Comparison of ENCODE assay signal across 9 mouse cellular contexts in the genomic region with DNA sequence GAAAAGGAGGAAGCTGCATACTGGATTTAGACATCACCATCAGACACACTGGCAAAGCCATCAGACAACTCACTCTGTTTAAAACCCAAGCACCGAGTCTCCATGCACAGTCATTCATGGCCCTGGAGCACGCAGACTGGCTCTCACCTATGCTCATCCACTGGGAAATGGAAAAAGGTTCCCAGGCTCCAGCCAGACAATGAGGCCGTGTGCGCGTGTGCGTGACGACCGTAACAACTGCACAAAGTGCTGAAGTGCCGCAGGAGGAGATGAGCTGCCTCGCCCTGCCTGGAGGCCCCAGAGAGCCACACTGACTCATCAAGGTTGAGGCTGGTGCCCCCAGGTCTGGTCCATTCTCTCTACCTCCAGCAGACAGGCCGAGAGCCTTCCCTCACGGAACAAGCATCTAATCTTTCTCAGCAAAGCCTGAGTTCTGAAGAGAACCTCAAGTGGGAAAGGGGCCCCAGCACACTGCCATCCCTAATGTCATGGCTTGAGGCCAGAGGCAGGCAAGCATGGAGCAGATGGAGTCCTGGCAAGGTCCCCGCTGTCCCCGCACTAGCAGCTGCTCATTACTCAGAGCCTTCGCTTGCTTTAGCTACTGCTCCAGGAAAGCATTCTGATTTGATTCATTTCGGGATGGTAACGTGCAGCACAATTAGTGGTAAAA. TPM values are rescaled to one million over a fixed set of nuclear protein-coding genes. Genes with fewer than 3 reads are reported as not detected.
DNase-seq lines count a peak whose midpoint lies in the region; ATAC-seq and TF ChIP-seq lines count a peak whose summit lies in the region.
"Had no signal": no experiment of that assay in that cellular context is flagged by ENCODE, and none has a peak within 500 bp of the region (broad histone marks: within the 10 kb centered on the region; RNA-seq: fewer than 3 reads in every experiment).

No protein-coding gene starts in this region.

- no peak overlapping the region for H3K27ac ChIP-seq in intestine, embryonic 15.5 days
- no peak overlapping the region for H3K27ac ChIP-seq in intestine, postnatal 0 days (ENCODE audit: low read depth, low read length)
- peak overlapping the region; percentile 69 for H3K27ac ChIP-seq in hindbrain, postnatal 0 days
- no peak overlapping the region for H3K27ac ChIP-seq in liver, embryonic 11.5 days (ENCODE audit: low read depth, low read length)
- H3K27ac ChIP-seq: limb, embryonic 12.5 days had no signal

- no peak overlapping the region for H3ac ChIP-seq in myocyte (ENCODE audit: control insufficient read depth, insufficient read length)

- no peaks in the 10 kb centered on the region for H3K27me3 ChIP-seq in intestine, embryonic 15.5 days (replicated peaks)
- no peaks in the 10 kb centered on the region for H3K27me3 ChIP-seq in intestine, postnatal 0 days (replicated peaks; ENCODE audit: control insufficient read depth, insufficient read depth, low read length)
- no peaks in the 10 kb centered on the region for H3K27me3 ChIP-seq in hindbrain, postnatal 0 days (ENCODE audit: insufficient read depth, low read length)
- H3K27me3 ChIP-seq in myocyte (ENCODE audit: control insufficient read depth, insufficient read depth, insufficient read length), result no peaks in the 10 kb centered on the region
- no peaks in the 10 kb centered on the region for H3K27me3 ChIP-seq in liver, embryonic 11.5 days (replicated peaks; ENCODE audit: control insufficient read depth, insufficient read depth, low read length)
- H3K27me3 ChIP-seq: limb, embryonic 12.5 days had no signal

- peaks cover 17% of the 10 kb centered on the region for H3K36me3 ChIP-seq in intestine, embryonic 15.5 days
- peaks cover 51% of the 10 kb centered on the region for H3K36me3 ChIP-seq in intestine, postnatal 0 days (ENCODE audit: control insufficient read depth, insufficient read depth)
- H3K36me3 ChIP-seq in hindbrain, postnatal 0 days (ENCODE audit: insufficient read depth, low read length), result peaks cover 5% of the 10 kb centered on the region; the same call in 1 of the 2 replicates
- peaks cover 7% of the 10 kb centered on the region for H3K36me3 ChIP-seq in myocyte (ENCODE audit: control insufficient read depth, insufficient read depth)
- H3K36me3 ChIP-seq in liver, embryonic 11.5 days (ENCODE audit: control insufficient read depth, insufficient read depth, low read length), result peaks cover 16% of the 10 kb centered on the region; the same call in 1 of the 2 replicates

- no peak for TF ChIP-seq POLR2A in myocyte (IDR thresholded peaks at IDR 0.05; ENCODE audit: insufficient read length, low read depth)

- H3K79me2 ChIP-seq in myocyte (ENCODE audit: control insufficient read depth, insufficient read depth), result no peaks in the 10 kb centered on the region

- H3K9me3 ChIP-seq in intestine, embryonic 15.5 days, result no peaks in the 10 kb centered on the region
- H3K9me3 ChIP-seq in intestine, postnatal 0 days (ENCODE audit: control insufficient read depth), result no peaks in the 10 kb centered on the region
- H3K9me3 ChIP-seq in hindbrain, postnatal 0 days (ENCODE audit: low read length), result no peaks in the 10 kb centered on the region
- H3K9me3 ChIP-seq in liver, embryonic 11.5 days (ENCODE audit: control insufficient read depth, low read length), result no peaks in the 10 kb centered on the region
- H3K9me3 ChIP-seq: limb, embryonic 12.5 days had no signal

- H3K4me2 ChIP-seq in intestine, embryonic 15.5 days (replicated peaks), result no peak overlapping the region
- H3K4me2 ChIP-seq in intestine, postnatal 0 days (replicated peaks; ENCODE audit: low read depth), result no peak overlapping the region
- H3K4me2 ChIP-seq in hindbrain, postnatal 0 days (ENCODE audit: low read depth, low read length), result no peak overlapping the region
- no peak overlapping the region for H3K4me2 ChIP-seq in myocyte (ENCODE audit: low read depth)
- H3K4me2 ChIP-seq in liver, embryonic 11.5 days, result no peak overlapping the region
- H3K4me2 ChIP-seq: limb, embryonic 12.5 days had no signal

- DNase-seq in cerebellum, adult 9-10 months, result peak; percentile 96
- DNase-seq in hindbrain, postnatal 0 days (ENCODE audit: low spot score), result peak; percentile 89
- DNase-seq in ovary, postnatal 36 days (ENCODE audit: low spot score), result no peak
- DNase-seq in ovary, adult 18-20 months (ENCODE audit: low spot score), result no peak
- no peak for DNase-seq in liver, embryonic 11.5 days (ENCODE audit: low spot score)

- no peak overlapping the region for H3K4me3 ChIP-seq in intestine, embryonic 15.5 days (replicated peaks)
- no peak overlapping the region for H3K4me3 ChIP-seq in intestine, postnatal 0 days (ENCODE audit: low read depth, low read length)
- H3K4me3 ChIP-seq in hindbrain, postnatal 0 days (ENCODE audit: low read length), result no peak overlapping the region
- no peak overlapping the region for H3K4me3 ChIP-seq in myocyte
- no peak overlapping the region for H3K4me3 ChIP-seq in liver, embryonic 11.5 days (ENCODE audit: low read depth, low read length)
- H3K4me3 ChIP-seq: limb, embryonic 12.5 days had no signal

- WGBS in intestine, embryonic 15.5 days, result 77% methylated on average over 17 of the region's 17 CpGs
- 70% methylated on average over 17 of the region's 17 CpGs for WGBS in intestine, postnatal 0 days
- WGBS in hindbrain, postnatal 0 days, result 30% methylated on average over 17 of the region's 17 CpGs
- 92% methylated on average over 17 of the region's 17 CpGs for WGBS in liver, embryonic 11.5 days

- no peak for TF ChIP-seq CTCF in intestine, postnatal 0 days (IDR thresholded peaks at IDR 0.05; ENCODE audit: low read depth)
- TF ChIP-seq CTCF in hindbrain, postnatal 0 days (IDR thresholded peaks at IDR 0.05; ENCODE audit: low read depth), result no peak

- peak; percentile 41; the same call in 1 of the 2 replicates for ATAC-seq in intestine, embryonic 15.5 days
- ATAC-seq in intestine, postnatal 0 days, result no peak
- peak; percentile 84 for ATAC-seq in hindbrain, postnatal 0 days
- ATAC-seq in liver, embryonic 11.5 days (replicated peaks; ENCODE audit: low FRiP score), result no peak

- no peak overlapping the region for H3K9ac ChIP-seq in intestine, embryonic 15.5 days
- no peak overlapping the region for H3K9ac ChIP-seq in intestine, postnatal 0 days (ENCODE audit: low read depth, low read length)
- H3K9ac ChIP-seq in hindbrain, postnatal 0 days (replicated peaks; ENCODE audit: low read length), result no peak overlapping the region
- no peak overlapping the region for H3K9ac ChIP-seq in liver, embryonic 11.5 days (ENCODE audit: low read depth, low read length)
- H3K9ac ChIP-seq: limb, embryonic 12.5 days had no signal

- peaks cover 3% of the 10 kb centered on the region; the same call in 1 of the 2 replicates for H3K4me1 ChIP-seq in intestine, embryonic 15.5 days (replicated peaks)
- H3K4me1 ChIP-seq in intestine, postnatal 0 days (replicated peaks; ENCODE audit: control insufficient read depth, insufficient read depth, low read length), result no peaks in the 10 kb centered on the region
- H3K4me1 ChIP-seq in hindbrain, postnatal 0 days (ENCODE audit: insufficient read depth, low read length), result peaks cover 10% of the 10 kb centered on the region
- H3K4me1 ChIP-seq in liver, embryonic 11.5 days (replicated peaks; ENCODE audit: control insufficient read depth, insufficient read depth, low read length), result no peaks in the 10 kb centered on the region
- H3K4me1 ChIP-seq: limb, embryonic 12.5 days had no signal

TF ChIP-seq in myocyte, 11 proteins besides CTCF, POLR2A, EP300 and RAD21:
- TF ChIP-seq MYOD1 (IDR thresholded peaks at IDR 0.05; ENCODE audit: control insufficient read depth in 1 of 3, insufficient read length in 2 of 3, low read depth in 2 of 3), result peak in 2 of 3 experiments; percentile 9 to 58
- TF ChIP-seq E2F4 (IDR thresholded peaks at IDR 0.05; ENCODE audit: insufficient read depth), result no peak
- no peak for TF ChIP-seq TCF3 (IDR thresholded peaks at IDR 0.05; ENCODE audit: insufficient read length, low read depth)
- no peak for TF ChIP-seq POLR2AphosphoS2 (IDR thresholded peaks at IDR 0.05; ENCODE audit: insufficient read length, low read depth)
- peak in 1 of 3 experiments; percentile 58 for TF ChIP-seq MYOG (IDR thresholded peaks at IDR 0.05; ENCODE audit: control insufficient read depth in 1 of 3, insufficient read depth in 1 of 3, insufficient read length in 2 of 3, low read depth in 2 of 3)
- no peak for TF ChIP-seq REST (IDR thresholded peaks at IDR 0.05; ENCODE audit: insufficient read depth, insufficient read length)
- TF ChIP-seq USF1 (IDR thresholded peaks at IDR 0.05; ENCODE audit: low read depth), result no peak
- TF ChIP-seq CEBPB (IDR thresholded peaks at IDR 0.05; ENCODE audit: insufficient read depth, poor library complexity, severe bottlenecking), result no peak
- TF ChIP-seq MAX (IDR thresholded peaks at IDR 0.05; ENCODE audit: low read depth), result no peak
- TF ChIP-seq SRF (IDR thresholded peaks at IDR 0.05; ENCODE audit: control insufficient read depth, insufficient read length, low read depth), result no peak
- TF ChIP-seq TCF12 (IDR thresholded peaks at IDR 0.05; ENCODE audit: insufficient read depth, poor library complexity, severe bottlenecking), result no peak

RNA-seq across cellular contexts. Expression of a gene that starts 47.0 kb away (rescaled TPM):
- 20.7 and 22.6 TPM in 2 replicates for polyA plus RNA-seq in intestine, embryonic 15.5 days (2015; fragmentation: Nextera tagmentation; extraction: Ambion mirVana)
- 10.1 and 10.8 TPM in 2 replicates for polyA plus RNA-seq in intestine, postnatal 0 days (2015; fragmentation: Nextera tagmentation; extraction: Ambion mirVana)
- 57.5 and 58.0 TPM in 2 replicates for total RNA-seq in hindbrain, postnatal 0 days (2014; rRNA removed)
- polyA plus RNA-seq in hindbrain, postnatal 0 days (2015; fragmentation: Nextera tagmentation; extraction: Ambion mirVana), result 18.0 and 18.2 TPM in 2 replicates
- 65.5 TPM for polyA plus RNA-seq in myocyte (2012; fragmentation: generic; extraction: Trizol)
- polyA plus RNA-seq in liver, embryonic 11.5 days (2014; fragmentation: Nextera tagmentation; extraction: Ambion mirVana), result 17.0 and 18.4 TPM in 2 replicates

RNA-seq across cellular contexts. Expression of a gene that starts 56.2 kb away (rescaled TPM):
- 0.11 and 0.25 TPM in 2 replicates for polyA plus RNA-seq in intestine, embryonic 15.5 days (2015; fragmentation: Nextera tagmentation; extraction: Ambion mirVana)
- 0.08 and 0.09 TPM in 2 replicates for polyA plus RNA-seq in intestine, postnatal 0 days (2015; fragmentation: Nextera tagmentation; extraction: Ambion mirVana)
- 14.0 TPM in 2 replicates for total RNA-seq in hindbrain, postnatal 0 days (2014; rRNA removed)
- polyA plus RNA-seq in hindbrain, postnatal 0 days (2015; fragmentation: Nextera tagmentation; extraction: Ambion mirVana), result 4.3 and 4.6 TPM in 2 replicates
- polyA plus RNA-seq in myocyte (2012; fragmentation: generic; extraction: Trizol), result 0.02 TPM
- polyA plus RNA-seq in liver, embryonic 11.5 days (2014; fragmentation: Nextera tagmentation; extraction: Ambion mirVana), result 0.05 TPM in 1 of 2 replicates, not detected in the other

Comparison
In these comparisons a context has a peak if more than half of its experiments do, and no peak if none do; other contexts are left out.
1. ATAC-seq: peak in intestine, embryonic 15.5 days (single experiment) and hindbrain, postnatal 0 days (single experiment); none in intestine, postnatal 0 days (single experiment) and liver, embryonic 11.5 days (single experiment).
2. DNase-seq: peak in cerebellum, adult 9-10 months (single experiment) and hindbrain, postnatal 0 days (single experiment); none in ovary, postnatal 36 days (single experiment), ovary, adult 18-20 months (single experiment) and liver, embryonic 11.5 days (single experiment).